Mouse (Mus musculus) stomach, embryonic 15.5 days (tissue): Measurements from ENCODE around the gene Gm12166. TPM values are rescaled to one million over a fixed set of nuclear protein-coding genes. Genes with fewer than 3 reads are reported as not detected.

Source experiments
- ATAC-seq: fragments of 200-750 bp; cut with Nextera tagmentation; 2 replicates; pipeline ENCODE4 v1.8.0; 2017; ENCODE audit warnings: low read depth, moderate number of reproducible peaks, moderate TSS enrichment; ENCODE audit not compliant: insufficient read depth, low FRiP score
- H3K27ac ChIP-seq: fragments of 300-500 bp; sonication (generic); 2 replicates; pipeline ENCODE4 v1.5.1; 2015; ENCODE audit warnings: mild to moderate bottlenecking, inconsistent platforms
- H3K27me3 ChIP-seq: fragments of 300-500 bp; sonication (generic); replicated peaks from 2 replicates; pipeline ENCODE4 v1.6.1; 2015; ENCODE audit warnings: inconsistent platforms
- H3K36me3 ChIP-seq: fragments of 300-500 bp; sonication (generic); 2 replicates; pipeline ENCODE4 v1.6.1; 2015; ENCODE audit warnings: inconsistent platforms
- H3K4me1 ChIP-seq: fragments of 300-500 bp; sonication (generic); 2 replicates; pipeline ENCODE4 v1.6.1; 2015; ENCODE audit warnings: inconsistent platforms
- H3K4me2 ChIP-seq: fragments of 300-500 bp; sonication (generic); 2 replicates; pipeline ENCODE4 v1.6.1; 2015; ENCODE audit warnings: mild to moderate bottlenecking, inconsistent platforms
- H3K4me3 ChIP-seq: fragments of 300-500 bp; sonication (generic); replicated peaks from 2 replicates; pipeline ENCODE4 v1.5.1; 2015; ENCODE audit warnings: inconsistent platforms
- H3K9ac ChIP-seq: fragments of 300-500 bp; sonication (generic); 2 replicates; pipeline ENCODE4 v1.6.1; 2015; ENCODE audit warnings: inconsistent platforms
- H3K9me3 ChIP-seq: fragments of 300-500 bp; sonication (generic); 2 replicates; pipeline ENCODE4 v1.6.1; 2016; ENCODE audit warnings: inconsistent platforms
- WGBS: fragments of 180-500 bp; shearing (Covaris S2); methylation state at CpG from one replicate; pipeline ENCODE4 v1.1.7; 2015; 5-methylcytosine and 5-hydroxymethylcytosine counted together
- microRNA-seq: library from miRNA; unstranded; fragments of <30 nt; microRNA quantifications from one replicate; pipeline ENCODE4, GENCODE M21; 2016
- polyA plus RNA-seq: library from polyadenylated mRNA; unstranded; fragments of >200 nt; fragmentation: Nextera tagmentation; extraction: Ambion mirVana; gene quantifications from 2 replicates; pipeline ENCODE4 v1.2.1, GENCODE M21; 2015

Gm12166 gene
- polyA plus RNA-seq, 1 experiment from 2014 or later: 11.1 TPM

- Histone ChIP-seq H3K9me3 (no peaks in the 10 kb centered on the region), H3K27me3 (no peaks in the 10 kb centered on the region), H3K4me1 (peaks cover 4% of the 10 kb centered on the region; the same call in 1 of the 2 replicates), H3K4me3 (no peak overlapping the region), H3K27ac (peak overlapping the region; percentile 23), H3K9ac (no peak overlapping the region), H3K36me3 (no peaks in the 10 kb centered on the region), H3K4me2 (no peak overlapping the region)
- 16% methylated on average over 7 of the region's 7 CpGs for WGBS
- ATAC-seq: peak; percentile 10; the same call in 1 of the 2 replicates
These were observed 26.1 kb downstream of the Gm12166 start for GRCm38 (mm10) chr11:46025962-46026392.

DNA sequence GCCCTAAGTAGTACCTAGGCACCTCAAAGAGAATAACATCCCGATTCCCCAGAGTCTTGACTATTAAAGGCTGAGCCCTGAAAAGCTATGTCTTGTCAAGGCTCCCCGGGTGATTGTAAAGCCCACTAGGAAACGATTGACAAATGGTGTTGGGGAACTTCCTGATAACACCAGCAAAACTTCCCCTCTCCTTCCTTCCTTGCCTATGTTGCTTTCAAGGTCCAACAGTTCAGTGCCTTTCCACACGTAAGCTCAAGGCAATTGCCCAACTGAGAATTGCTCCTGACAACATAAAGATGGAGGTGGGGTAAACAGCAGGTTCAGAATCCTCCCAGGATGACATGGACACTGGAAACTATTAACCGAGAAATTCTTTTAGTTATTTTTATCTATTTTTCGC lies 29.1 kb downstream of the Gm12166 start:
- no peak overlapping the region for H3K4me3 ChIP-seq
- WGBS: 73% methylated on average over 6 of the region's 6 CpGs
- ATAC-seq: no peak
- peaks cover 4% of the 10 kb centered on the region; the same call in 1 of the 2 replicates for H3K4me1 ChIP-seq
- H3K9me3 ChIP-seq: no peaks in the 10 kb centered on the region
- no peak overlapping the region for H3K9ac ChIP-seq
- no peaks in the 10 kb centered on the region for H3K27me3 ChIP-seq
- H3K27ac ChIP-seq: no peak overlapping the region
- H3K4me2 ChIP-seq: no peak overlapping the region
- no peaks in the 10 kb centered on the region for H3K36me3 ChIP-seq

GRCm38 (mm10) chr11:46021850-46022249 lies 30.3 kb downstream of the Gm12166 start:
- Histone ChIP-seq H3K4me1 (peaks cover 4% of the 10 kb centered on the region; the same call in 1 of the 2 replicates), H3K27ac (no peak overlapping the region), H3K9ac (no peak overlapping the region), H3K4me2 (no peak overlapping the region), H3K4me3 (no peak overlapping the region), H3K36me3 (no peaks in the 10 kb centered on the region), H3K27me3 (no peaks in the 10 kb centered on the region), H3K9me3 (no peaks in the 10 kb centered on the region)
- no peak for ATAC-seq

DNA sequence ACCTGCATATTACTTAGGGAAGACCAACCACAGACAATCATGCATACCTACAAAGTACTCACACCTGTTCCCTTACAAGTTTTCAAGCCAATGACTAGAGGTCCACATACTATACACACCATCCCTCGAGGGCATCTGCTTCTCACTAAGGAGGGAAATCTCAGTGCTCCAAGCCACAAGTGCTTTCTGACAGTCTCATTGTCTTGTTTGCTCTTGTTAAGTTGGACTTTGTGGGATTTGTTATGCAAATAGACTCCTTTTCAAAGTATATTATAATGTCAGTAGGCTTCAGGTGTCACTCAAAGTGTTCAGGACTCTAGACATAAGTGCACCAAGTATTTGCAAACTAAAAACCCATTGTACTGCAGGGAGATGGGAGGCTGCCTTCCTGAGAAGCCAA lies 31.9 kb downstream of the Gm12166 start:
- Histone ChIP-seq H3K27ac (no peak overlapping the region), H3K4me1 (no peaks in the 10 kb centered on the region), H3K27me3 (no peaks in the 10 kb centered on the region), H3K4me3 (no peak overlapping the region), H3K4me2 (no peak overlapping the region), H3K9ac (no peak overlapping the region), H3K9me3 (no peaks in the 10 kb centered on the region), H3K36me3 (no peaks in the 10 kb centered on the region)
- whole genome bisulfite sequencing: 76% methylated on average over 1 of the region's 1 CpGs
- no peak for ATAC-seq

GRCm38 (mm10) chr11:46016061-46016460 lies 36.1 kb downstream of the Gm12166 start:
- 20% methylated on average over 6 of the region's 6 CpGs for WGBS
- no peak overlapping the region for H3K4me3 ChIP-seq
- H3K27me3 ChIP-seq: no peaks in the 10 kb centered on the region
- H3K36me3 ChIP-seq: no peaks in the 10 kb centered on the region
- no peaks in the 10 kb centered on the region for H3K4me1 ChIP-seq
- no peak overlapping the region for H3K27ac ChIP-seq
- no peak overlapping the region for H3K9ac ChIP-seq
- ATAC-seq: no peak
- H3K4me2 ChIP-seq: no peak overlapping the region
- no peaks in the 10 kb centered on the region for H3K9me3 ChIP-seq

Small RNA genes lying within 50 kb of the gene (microRNA-seq; reads per million reads assigned to microRNA genes)
- gene Mir8100: not detected

Other genes with a start within 250 kb of the Gm12166 start
- gene Clint1, start 200.3 kb downstream of the Gm12166 start, polyA plus RNA-seq: 82.8 and 86.4 TPM in 2 replicates
- gene Lsm11, start 107.4 kb downstream of the Gm12166 start, polyA plus RNA-seq: 6.1 and 7.6 TPM in 2 replicates
- 11.2 and 11.8 TPM in 2 replicates for gene Thg1l, start 96.8 kb downstream of the Gm12166 start, polyA plus RNA-seq
- gene Sox30, start 72.0 kb downstream of the Gm12166 start, polyA plus RNA-seq: 0.17 and 0.24 TPM in 2 replicates
- gene Adam19, start 3.7 kb upstream of the Gm12166 start, polyA plus RNA-seq: 17.1 and 20.4 TPM in 2 replicates
- gene Nipal4, start 114.2 kb upstream of the Gm12166 start, polyA plus RNA-seq: 4.1 and 4.3 TPM in 2 replicates
- 0.10 and 0.18 TPM in 2 replicates for gene Fndc9, start 183.2 kb upstream of the Gm12166 start, polyA plus RNA-seq